Mouse (Mus musculus): Measurements from ENCODE around the gene Ammecr1.

DNA sequence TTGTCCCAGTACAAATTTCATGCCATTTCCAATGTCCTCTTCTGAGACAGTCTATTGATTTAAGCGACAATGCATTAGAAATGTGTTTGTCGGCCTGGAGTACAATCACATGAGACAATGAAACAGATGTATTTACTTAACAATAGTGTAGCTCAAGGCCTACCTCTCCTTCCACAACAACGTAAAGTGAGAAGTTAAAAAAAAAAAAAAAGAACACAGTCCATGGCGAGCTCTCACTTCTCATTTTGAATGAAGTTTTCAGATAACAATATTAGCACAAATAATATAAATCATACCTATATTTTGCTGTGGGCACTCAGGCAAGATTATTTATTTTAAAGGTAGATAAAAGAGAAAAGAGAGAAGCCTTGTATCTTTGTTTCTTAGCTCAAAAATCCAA is 49.8 kb downstream of the Ammecr1 start:
- no peak for TF ChIP-seq CTCF (IDR thresholded peaks at IDR 0.05; ENCODE audit: extremely low read depth, insufficient read depth, low read length)
- TF ChIP-seq POLR2A (IDR thresholded peaks at IDR 0.05; ENCODE audit: extremely low read depth, insufficient read depth, low read length): no peak
